Mouse (Mus musculus) cerebellum, adult 2 months (tissue): Measurements from ENCODE around the gene Catsper2.

ENCODE experiments used
- CTCF ChIP-seq: fragments of 200-500 bp; IDR thresholded peaks from 2 replicates; pipeline ENCODE4 v1.5.1; 2011; ENCODE audit warnings: low read depth, mild to moderate bottlenecking, control low read depth, low read length, moderate library complexity, borderline replicate concordance; ENCODE audit not compliant: insufficient read depth
- POLR2A ChIP-seq: fragments of 200-500 bp; IDR thresholded peaks from 2 replicates; pipeline ENCODE4 v1.6.1; 2011; ENCODE audit warnings: low read length, control low read depth, borderline replicate concordance; ENCODE audit not compliant: insufficient read depth

GRCm38 (mm10) chr2:121448739-121449535, 35.3 kb upstream of the Catsper2 start, which contains the start of gene Serf2:
- peak; percentile 97 for TF ChIP-seq POLR2A
- TF ChIP-seq CTCF = no peak
